Mouse (Mus musculus) forebrain, embryonic 15.5 days (tissue): ENCODE measurements around the gene Rragc. TPM values are rescaled to one million over a fixed set of nuclear protein-coding genes. Genes with fewer than 3 reads are reported as not detected.

Experiments
- ATAC-seq: fragments of 200-750 bp; cut with Nextera tagmentation; replicated peaks from 2 replicates; pipeline ENCODE4 v1.8.0; 2017; ENCODE audit warnings: mild to moderate bottlenecking, moderate TSS enrichment, moderate library complexity
- H3K27ac ChIP-seq: fragments of 300-500 bp; sonication (generic); replicated peaks from 2 replicates; pipeline ENCODE4 v1.5.1; 2015; ENCODE audit warnings: mild to moderate bottlenecking, inconsistent platforms
- H3K27me3 ChIP-seq: fragments of 300-500 bp; sonication (generic); 2 replicates; pipeline ENCODE4 v1.6.1; 2015; ENCODE audit warnings: inconsistent platforms
- H3K36me3 ChIP-seq: fragments of 300-500 bp; sonication (generic); 2 replicates; pipeline ENCODE4 v1.6.1; 2015; ENCODE audit warnings: mild to moderate bottlenecking, inconsistent platforms
- H3K4me1 ChIP-seq: fragments of 300-500 bp; sonication (generic); 2 replicates; pipeline ENCODE4 v1.6.1; 2015; ENCODE audit warnings: inconsistent platforms
- H3K4me2 ChIP-seq: fragments of 300-500 bp; sonication (generic); replicated peaks from 2 replicates; pipeline ENCODE4 v1.6.1; 2015; ENCODE audit warnings: mild to moderate bottlenecking, inconsistent platforms
- H3K4me3 ChIP-seq: fragments of 300-500 bp; sonication (generic); 2 replicates; pipeline ENCODE4 v1.5.1; 2015; ENCODE audit warnings: mild to moderate bottlenecking, inconsistent platforms
- H3K9ac ChIP-seq: fragments of 300-500 bp; sonication (generic); replicated peaks from 2 replicates; pipeline ENCODE4 v1.6.1; 2015; ENCODE audit warnings: mild to moderate bottlenecking, inconsistent platforms
- H3K9me3 ChIP-seq: fragments of 300-500 bp; sonication (generic); 2 replicates; pipeline ENCODE4 v1.6.1; 2016; ENCODE audit warnings: inconsistent platforms
- WGBS: fragments of 180-500 bp; shearing (Covaris S2); methylation state at CpG from one replicate; pipeline ENCODE4 v1.1.7; 2015; ENCODE audit warnings: mixed read lengths; 5-methylcytosine and 5-hydroxymethylcytosine counted together
- polyA plus RNA-seq: library from polyadenylated mRNA; unstranded; fragments of >200 nt; fragmentation: Nextera tagmentation; extraction: Ambion mirVana; gene quantifications from 2 replicates; pipeline ENCODE4 v1.2.1, GENCODE M21; 2015

Gene Rragc
- 46.4 and 54.8 TPM in 2 replicates for polyA plus RNA-seq

DNA sequence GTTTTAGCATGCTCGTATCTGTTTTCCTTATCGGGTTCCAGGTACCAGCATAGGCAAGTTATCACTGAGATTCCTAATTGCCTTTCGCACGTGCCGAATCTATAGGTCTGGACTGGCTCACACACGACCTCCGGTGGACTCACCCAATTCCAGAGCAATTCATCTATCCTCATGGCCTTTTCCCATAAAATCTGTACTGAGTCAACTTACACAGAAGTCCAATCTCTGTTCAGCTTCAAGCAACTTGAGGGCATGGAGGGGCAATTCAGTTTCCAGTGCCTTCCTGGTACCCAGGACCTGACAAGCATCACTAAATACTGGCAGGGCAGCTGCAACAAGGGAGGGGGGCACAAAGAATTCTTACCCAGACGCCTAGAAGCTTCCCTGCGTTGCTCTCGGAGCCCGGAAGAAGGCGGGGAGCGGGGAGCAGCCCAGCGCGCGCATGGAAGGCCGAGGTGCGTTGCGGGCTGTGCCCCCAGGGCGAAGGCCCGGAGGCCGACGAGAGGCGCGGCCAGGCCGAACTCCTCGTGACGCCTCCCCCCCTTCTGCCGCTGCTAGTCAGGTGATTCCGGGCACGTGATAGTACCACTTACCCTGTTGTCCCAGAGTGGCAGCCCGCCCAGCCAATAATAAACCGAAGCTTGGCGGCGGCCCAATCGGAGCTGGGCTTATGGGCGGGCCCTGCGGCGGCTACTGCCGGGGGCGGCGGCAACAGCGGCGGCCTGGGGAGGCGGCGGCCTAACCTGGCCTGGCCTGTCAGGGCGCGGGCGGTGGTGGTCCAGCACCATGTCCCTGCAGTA, at the start of gene Rragc:
TSS of gene Rragc (plus strand) at position 699 of the 800 bp plus-strand sequence.
- under 1% methylated on average over 48 of the region's 49 CpGs for WGBS
- peak within 1 kb of the TSS; percentile 93 for H3K4me2 ChIP-seq
- no peaks in the 10 kb centered on the region for H3K27me3 ChIP-seq
- peaks cover 24% of the 10 kb centered on the region for H3K36me3 ChIP-seq
- peak within 1 kb of the TSS; percentile 100 for H3K4me3 ChIP-seq
- peak within 1 kb of the TSS; percentile 96 for H3K9ac ChIP-seq
- peaks cover 30% of the 10 kb centered on the region for H3K4me1 ChIP-seq
- peak; percentile 99 for ATAC-seq
- H3K27ac ChIP-seq: peak within 1 kb of the TSS; percentile 85
- H3K9me3 ChIP-seq: no peaks in the 10 kb centered on the region

- Histone ChIP-seq H3K9me3 (no peaks in the 10 kb centered on the region), H3K4me3 (no peak overlapping the region), H3K9ac (no peak overlapping the region), H3K36me3 (no peaks in the 10 kb centered on the region), H3K4me2 (no peak overlapping the region), H3K4me1 (no peaks in the 10 kb centered on the region), H3K27ac (no peak overlapping the region), H3K27me3 (no peaks in the 10 kb centered on the region)
- 89% methylated on average over 5 of the region's 5 CpGs for WGBS
- no peak for ATAC-seq
These were observed 23.5 kb upstream of the Rragc start for GRCm38 (mm10) chr4:123893726-123894125.

GRCm38 (mm10) chr4:123894295-123894694, 23.0 kb upstream of the Rragc start:
- Histone ChIP-seq H3K4me3 (no peak overlapping the region), H3K27me3 (no peaks in the 10 kb centered on the region), H3K36me3 (no peaks in the 10 kb centered on the region), H3K4me1 (no peaks in the 10 kb centered on the region), H3K9ac (no peak overlapping the region), H3K27ac (no peak overlapping the region), H3K4me2 (no peak overlapping the region), H3K9me3 (no peaks in the 10 kb centered on the region)
- WGBS: 85% methylated on average over 4 of the region's 4 CpGs
- ATAC-seq: no peak

GRCm38 (mm10) chr4:123898696-123899095, 18.6 kb upstream of the Rragc start:
- no peaks in the 10 kb centered on the region for H3K27me3 ChIP-seq
- WGBS: 6% methylated on average over 5 of the region's 5 CpGs
- H3K4me3 ChIP-seq: no peak overlapping the region
- H3K27ac ChIP-seq: no peak overlapping the region
- no peaks in the 10 kb centered on the region for H3K9me3 ChIP-seq
- no peak for ATAC-seq
- H3K36me3 ChIP-seq: no peaks in the 10 kb centered on the region
- no peak overlapping the region for H3K4me2 ChIP-seq
- H3K9ac ChIP-seq: no peak overlapping the region
- H3K4me1 ChIP-seq: peaks cover under 1% of the 10 kb centered on the region; the same call in 1 of the 2 replicates

DNA sequence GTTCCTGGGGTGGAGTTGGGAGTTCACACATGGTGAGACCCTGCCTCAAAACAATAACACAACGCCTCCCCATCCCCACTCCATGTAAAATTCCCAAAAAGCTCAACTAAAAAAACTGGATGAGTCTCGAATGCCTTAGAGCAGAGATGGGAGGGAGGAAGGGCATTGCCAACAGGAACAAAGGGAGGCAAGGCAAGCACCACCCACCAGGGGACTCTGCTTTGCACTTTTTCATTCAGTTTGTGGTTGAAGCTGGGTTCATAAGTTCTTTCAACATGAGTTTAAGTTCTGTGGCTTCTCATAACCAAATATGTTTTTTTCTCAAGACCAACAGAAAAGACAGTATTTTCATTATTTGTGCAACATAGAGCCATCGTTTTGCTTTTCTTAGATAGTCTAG, 13.8 kb upstream of the Rragc start:
- 75% methylated on average over 3 of the region's 3 CpGs for WGBS

GRCm38 (mm10) chr4:123904333-123905125, 12.7 kb upstream of the Rragc start, which contains the start of gene Mycbp:
Mycbp (plus strand) TSS chr4:123904832.
- ATAC-seq: peak; percentile 100
- Histone ChIP-seq H3K4me3 (peak within 1 kb of the TSS; percentile 83), H3K4me1 (peaks cover 18% of the 10 kb centered on the region), H3K9ac (peak within 1 kb of the TSS; percentile 77), H3K4me2 (peak within 1 kb of the TSS; percentile 91), H3K27me3 (no peaks in the 10 kb centered on the region), H3K9me3 (no peaks in the 10 kb centered on the region), H3K27ac (peak within 1 kb of the TSS; percentile 67), H3K36me3 (peaks cover 4% of the 10 kb centered on the region; the same call in 1 of the 2 replicates)
- WGBS: under 1% methylated on average over 49 of the region's 49 CpGs

More for the DNA sequence above, 13.8 kb upstream of the Rragc start:
- no peaks in the 10 kb centered on the region for H3K9me3 ChIP-seq
- H3K4me2 ChIP-seq: no peak overlapping the region
- no peak overlapping the region for H3K27ac ChIP-seq
- H3K4me1 ChIP-seq: peaks cover 18% of the 10 kb centered on the region
- H3K9ac ChIP-seq: no peak overlapping the region
- no peaks in the 10 kb centered on the region for H3K36me3 ChIP-seq
- no peak overlapping the region for H3K4me3 ChIP-seq
- ATAC-seq: no peak
- H3K27me3 ChIP-seq: no peaks in the 10 kb centered on the region

- Histone ChIP-seq H3K4me2 (peak overlapping the region; percentile 91), H3K27me3 (no peaks in the 10 kb centered on the region), H3K4me3 (peak overlapping the region; percentile 83), H3K9ac (peak overlapping the region; percentile 77), H3K4me1 (peaks cover 18% of the 10 kb centered on the region), H3K36me3 (peaks cover 11% of the 10 kb centered on the region; the same call in 1 of the 2 replicates), H3K27ac (peak overlapping the region; percentile 67), H3K9me3 (no peaks in the 10 kb centered on the region)
- no peak for ATAC-seq
- WGBS: under 1% methylated on average over 53 of the region's 53 CpGs
These were observed 12.0 kb upstream of the Rragc start for GRCm38 (mm10) chr4:123905126-123905668.

DNA sequence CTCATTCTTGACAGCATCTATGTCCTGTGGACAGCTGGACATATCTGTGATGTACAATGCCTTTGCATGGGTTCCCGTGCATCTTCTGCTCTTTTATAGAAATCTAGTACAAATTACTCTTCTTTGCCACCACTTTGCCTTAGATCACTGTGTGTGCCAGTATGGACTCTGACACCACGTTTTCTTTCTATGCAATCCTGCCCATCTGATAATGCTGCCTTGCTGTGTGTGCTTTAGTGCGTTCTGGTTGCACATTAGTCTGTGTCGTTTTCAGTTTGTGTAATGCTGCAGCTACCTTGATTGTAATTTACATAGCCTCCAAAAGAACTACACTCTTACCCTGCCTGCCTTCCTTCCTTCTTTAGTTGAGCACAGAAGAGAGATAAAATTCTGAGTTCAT, 5.7 kb upstream of the Rragc start:
- Histone ChIP-seq H3K4me2 (no peak overlapping the region), H3K9me3 (no peaks in the 10 kb centered on the region), H3K36me3 (peaks cover 31% of the 10 kb centered on the region), H3K27me3 (no peaks in the 10 kb centered on the region), H3K4me1 (peaks cover 13% of the 10 kb centered on the region), H3K9ac (no peak overlapping the region), H3K27ac (no peak overlapping the region), H3K4me3 (no peak overlapping the region)
- no peak for ATAC-seq
- 92% methylated on average over 4 of the region's 4 CpGs for WGBS

- H3K4me2 ChIP-seq: no peak overlapping the region
- peaks cover 31% of the 10 kb centered on the region for H3K36me3 ChIP-seq
- H3K4me3 ChIP-seq: no peak overlapping the region
- H3K4me1 ChIP-seq: peaks cover 16% of the 10 kb centered on the region
- H3K9ac ChIP-seq: no peak overlapping the region
- WGBS: 84% methylated on average over 2 of the region's 2 CpGs
- H3K9me3 ChIP-seq: no peaks in the 10 kb centered on the region
- no peaks in the 10 kb centered on the region for H3K27me3 ChIP-seq
- no peak overlapping the region for H3K27ac ChIP-seq
- ATAC-seq: no peak
These were observed 4.8 kb upstream of the Rragc start for GRCm38 (mm10) chr4:123912431-123912830.

GRCm38 (mm10) chr4:123917548-123918140, 398 bp downstream of the Rragc start, which contains the start of gene 4930535I16Rik:
4930535I16Rik (minus strand) TSS chr4:123918022.
- under 1% methylated on average over 46 of the region's 63 CpGs for WGBS
- H3K27me3 ChIP-seq: no peaks in the 10 kb centered on the region
- peak within 1 kb of the TSS; percentile 96 for H3K9ac ChIP-seq
- peaks cover 30% of the 10 kb centered on the region for H3K4me1 ChIP-seq
- H3K4me3 ChIP-seq: peak within 1 kb of the TSS; percentile 100
- ATAC-seq: peak; percentile 32
- H3K4me2 ChIP-seq: peak within 1 kb of the TSS; percentile 93
- H3K27ac ChIP-seq: peak within 1 kb of the TSS; percentile 85
- H3K9me3 ChIP-seq: no peaks in the 10 kb centered on the region
- H3K36me3 ChIP-seq: peaks cover 21% of the 10 kb centered on the region

GRCm38 (mm10) chr4:123918851-123919250, 1.6 kb downstream of the Rragc start:
- Histone ChIP-seq H3K9me3 (no peaks in the 10 kb centered on the region), H3K4me2 (peak overlapping the region; percentile 93; the same call in 1 of the 2 replicates), H3K9ac (peak overlapping the region; percentile 96; the same call in 1 of the 2 replicates), H3K36me3 (peaks cover 29% of the 10 kb centered on the region), H3K4me3 (peak overlapping the region; percentile 100), H3K27ac (no peak overlapping the region), H3K4me1 (peaks cover 30% of the 10 kb centered on the region), H3K27me3 (no peaks in the 10 kb centered on the region)
- ATAC-seq: no peak
- WGBS: 56% methylated on average over 2 of the region's 2 CpGs
